9 mouse cellular contexts compared by ENCODE assay signal in the genomic region with DNA sequence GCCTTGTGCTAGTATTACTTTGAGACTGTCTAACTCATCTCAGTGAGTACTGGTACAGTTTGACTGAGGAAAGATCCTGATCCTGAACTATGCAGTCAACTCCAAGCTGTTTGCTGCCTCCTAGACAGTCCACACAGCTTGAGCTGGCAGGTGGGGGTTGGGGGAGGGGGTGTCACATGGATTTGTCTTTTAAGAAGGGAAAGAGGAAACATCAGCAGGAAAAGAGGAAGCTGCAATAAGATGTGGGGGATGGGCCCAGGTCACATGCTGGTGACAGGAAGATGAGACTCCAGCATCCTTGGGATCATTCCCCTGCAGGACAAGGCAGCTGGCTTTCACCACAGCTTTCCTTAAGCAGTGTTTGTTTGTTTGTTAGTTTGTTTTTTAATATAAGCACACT. TPM values are rescaled to one million over a fixed set of nuclear protein-coding genes. Genes with fewer than 3 reads are reported as not detected.
DNase-seq lines count a peak whose midpoint lies in the region; ATAC-seq and TF ChIP-seq lines count a peak whose summit lies in the region.
"Had no signal": no experiment of that assay in that cellular context is flagged by ENCODE, and none has a peak within 500 bp of the region (broad histone marks: within the 10 kb centered on the region; RNA-seq: fewer than 3 reads in every experiment).

No protein-coding gene starts in this region.

- H3K36me3 ChIP-seq in intestine, embryonic 15.5 days = no peaks in the 10 kb centered on the region

- H3K4me3 ChIP-seq in gastrocnemius, adult 2 months = no peak overlapping the region
- no peak overlapping the region for H3K4me3 ChIP-seq in lung, adult 2 months (replicated peaks; ENCODE audit: extremely low read depth, low read depth, low read length)
- no peak overlapping the region for H3K4me3 ChIP-seq in intestine, embryonic 15.5 days (replicated peaks)

- H3K9ac ChIP-seq in intestine, embryonic 15.5 days = no peak overlapping the region

- no peak for TF ChIP-seq POLR2A in lung, adult 2 months (IDR thresholded peaks at IDR 0.05; ENCODE audit: borderline replicate concordance, extremely low read depth, low read depth, low read length)

- H3K27me3 ChIP-seq in intestine, embryonic 15.5 days (replicated peaks) = no peaks in the 10 kb centered on the region

- TF ChIP-seq CTCF in gastrocnemius, adult 2 months (IDR thresholded peaks at IDR 0.05) = no peak
- no peak for TF ChIP-seq CTCF in lung, adult 2 months (IDR thresholded peaks at IDR 0.05; ENCODE audit: insufficient read depth, low read length)

- H3K9me3 ChIP-seq in intestine, embryonic 15.5 days = no peaks in the 10 kb centered on the region

- peak; percentile 42 for DNase-seq in gastrocnemius, adult 2 months
- no peak for DNase-seq in gastrocnemius, postnatal 10 days
- DNase-seq in lung, adult 18-20 months = peak; percentile 41 to 52
- DNase-seq in lung, adult 2 months = no peak
- peak; percentile 74 for DNase-seq in lung, postnatal 36 days
- DNase-seq in ovary, postnatal 10 days (ENCODE audit: low spot score) = no peak
- DNase-seq: cerebellum, postnatal 36 days had no signal

- no peaks in the 10 kb centered on the region for H3K4me1 ChIP-seq in lung, adult 2 months (ENCODE audit: control insufficient read depth, insufficient read depth, low read length)
- H3K4me1 ChIP-seq in intestine, embryonic 15.5 days (replicated peaks) = 0 out of 2 replicates have a peak, but pooled peaks cover 12% of the 10 kb centered on the region

- H3K4me2 ChIP-seq in intestine, embryonic 15.5 days (replicated peaks) = no peak overlapping the region

- ATAC-seq in common myeloid progenitor, adult 5-6 weeks (replicated peaks; ENCODE audit: low read depth, poor library complexity, severe bottlenecking) = peak; percentile 88
- no peak for ATAC-seq in intestine, embryonic 15.5 days

- intact Hi-C loops in gastrocnemius, adult 2 months (cut with DNase I) = no loop called here

- no peak overlapping the region for H3K27ac ChIP-seq in gastrocnemius, adult 2 months
- H3K27ac ChIP-seq in intestine, embryonic 15.5 days = no peak overlapping the region

RNA-seq across cellular contexts. Expression of gene Slc37a2, which starts 8.1 kb away (rescaled TPM):
- total RNA-seq in gastrocnemius, adult 2 months (2021) = under 1 TPM; 0.36 to 0.50 TPM
- 1 to 10 TPM; 1.8 to 8.8 TPM for total RNA-seq in gastrocnemius, postnatal 10 days (2021)
- polyA plus RNA-seq in lung, adult 2 months (2012; rRNA removed) = 4.4 and 6.5 TPM in 2 replicates
- 0.46 TPM in 1 of 2 replicates, not detected in the other for total RNA-seq in common myeloid progenitor, adult 5-6 weeks (2017)
- 3.1 and 4.4 TPM in 2 replicates for polyA plus RNA-seq in intestine, embryonic 15.5 days (2015; fragmentation: Nextera tagmentation; extraction: Ambion mirVana)

RNA-seq across cellular contexts. Expression of gene Tmem218, which starts 39.4 kb away (rescaled TPM):
- total RNA-seq in gastrocnemius, adult 2 months (2021) = 1 to 10 TPM; 2.5 to 4.2 TPM
- total RNA-seq in gastrocnemius, postnatal 10 days (2021) = 1 to 10 TPM; 3.6 to 3.7 TPM
- 2.3 and 3.1 TPM in 2 replicates for polyA plus RNA-seq in lung, adult 2 months (2012; rRNA removed)
- 2.3 and 4.0 TPM in 2 replicates for total RNA-seq in common myeloid progenitor, adult 5-6 weeks (2017)
- 8.5 and 9.2 TPM in 2 replicates for polyA plus RNA-seq in intestine, embryonic 15.5 days (2015; fragmentation: Nextera tagmentation; extraction: Ambion mirVana)

Comparison
In these comparisons a context has a peak if more than half of its experiments do, and no peak if none do; other contexts are left out.
1. DNase-seq: peak in gastrocnemius, adult 2 months (single experiment), lung, adult 18-20 months (2 of 2) and lung, postnatal 36 days (single experiment); none in gastrocnemius, postnatal 10 days (single experiment), lung, adult 2 months (single experiment) and ovary, postnatal 10 days (single experiment).